22 mouse cellular contexts compared by ENCODE assay signal in the genomic region with DNA sequence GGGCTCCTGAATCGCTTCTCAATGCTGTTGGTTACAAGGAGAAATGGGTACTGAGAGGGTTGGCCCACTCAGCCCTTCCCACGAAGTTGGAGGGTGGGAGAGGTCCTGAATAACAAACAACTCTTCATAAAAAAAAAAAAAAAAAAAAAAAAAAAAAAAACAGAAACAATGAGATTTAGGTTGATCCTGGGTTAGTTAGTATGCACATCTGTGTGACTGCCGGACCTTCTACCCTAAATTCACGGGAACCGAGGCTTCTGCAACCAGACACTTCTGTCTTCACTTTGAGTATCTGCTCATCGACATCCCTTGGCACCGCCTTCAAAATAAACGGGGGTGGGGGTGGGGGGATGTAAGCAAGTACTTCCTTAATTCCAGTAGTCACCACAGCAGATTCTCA. TPM values are rescaled to one million over a fixed set of nuclear protein-coding genes. Genes with fewer than 3 reads are reported as not detected.
DNase-seq lines count a peak whose midpoint lies in the region; TF ChIP-seq lines count a peak whose summit lies in the region.
"Had no signal": no experiment of that assay in that cellular context is flagged by ENCODE, and none has a peak within 500 bp of the region (broad histone marks: within the 10 kb centered on the region; RNA-seq: fewer than 3 reads in every experiment).

No protein-coding gene starts in this region.

- in situ Hi-C loops in CH12.LX (cut with MboI; ENCODE audit: low pct_ligation_motif_present, low pct_unique_long_range_greater_than_20kb, low sequenced_read_pairs) (no loop called here), ES-E14 (cut with MboI; ENCODE audit: low sequenced_read_pairs in 2 of 2, unreplicated experiment in 2 of 2) (no loop called here)

- H3K79me2 ChIP-seq in CH12.LX (replicated peaks; ENCODE audit: control insufficient read depth, extremely low read depth, insufficient read depth, poor library complexity, severe bottlenecking) (no peaks in the 10 kb centered on the region), MEL (ENCODE audit: control insufficient read depth, insufficient read depth, low read length, poor library complexity) (no peaks in the 10 kb centered on the region)

- TF ChIP-seq RAD21 in CH12.LX (IDR thresholded peaks at IDR 0.05; ENCODE audit: low read depth, low read length) (no peak), MEL (IDR thresholded peaks at IDR 0.05; ENCODE audit: low read depth, low read length) (no peak)

- TF ChIP-seq CTCF in CH12.LX (conservative IDR thresholded peaks at IDR 0.05 in 1 of 2, IDR thresholded peaks at IDR 0.05 in 1 of 2; ENCODE audit: low read depth in 2 of 2, low read length in 2 of 2), result no peak
- TF ChIP-seq CTCF in E14TG2a.4 (conservative IDR thresholded peaks at IDR 0.05; ENCODE audit: low read length), result no peak
- no peak for TF ChIP-seq CTCF in MEL (IDR thresholded peaks at IDR 0.05 in 2 of 3, conservative IDR thresholded peaks at IDR 0.05 in 1 of 3; ENCODE audit: control insufficient read depth in 1 of 3, insufficient read depth in 1 of 3, low read depth in 2 of 3, low read length in 3 of 3, poor library complexity in 1 of 3, severe bottlenecking in 1 of 3)

- TF ChIP-seq POLR2A in CH12.LX (IDR thresholded peaks at IDR 0.05; ENCODE audit: low read depth, low read length) (no peak), MEL (IDR thresholded peaks at IDR 0.05; ENCODE audit: control insufficient read depth in 1 of 2, insufficient read depth in 1 of 2, low read depth in 1 of 2, low read length in 2 of 2, poor library complexity in 1 of 2) (no peak)

- H3K4me3 ChIP-seq in CH12.LX (replicated peaks in 1 of 3; ENCODE audit: low read depth in 2 of 3, low read length in 2 of 3, poor library complexity in 1 of 3), result no peak overlapping the region
- H3K4me3 ChIP-seq in E14TG2a.4 (replicated peaks; ENCODE audit: low read length), result peak overlapping the region; percentile 46
- no peak overlapping the region for H3K4me3 ChIP-seq in ES-E14 (ENCODE audit: insufficient read depth in 1 of 2, low read depth in 1 of 2, low read length in 2 of 2, poor library complexity in 1 of 2, severe bottlenecking in 1 of 2)
- H3K4me3 ChIP-seq in MEL (ENCODE audit: control insufficient read depth in 1 of 2, insufficient read depth in 1 of 2, low read depth in 2 of 2, low read length in 2 of 2), result no peak overlapping the region

- H3K4me1 ChIP-seq in CH12.LX (ENCODE audit: control insufficient read depth in 1 of 2, insufficient read depth in 2 of 2), result peaks cover 0 to 12% of the 10 kb centered on the region in 2 experiments; a peak in 2 of 4 replicates
- H3K4me1 ChIP-seq in E14TG2a.4 (replicated peaks; ENCODE audit: low read depth, low read length), result peaks cover 51% of the 10 kb centered on the region
- peaks cover 2 to 11% of the 10 kb centered on the region in 2 experiments; a peak in 2 of 4 replicates for H3K4me1 ChIP-seq in ES-E14 (ENCODE audit: control insufficient read depth in 2 of 2, insufficient read depth in 2 of 2, low read length in 2 of 2, poor library complexity in 1 of 2)
- H3K4me1 ChIP-seq in MEL (ENCODE audit: control insufficient read depth in 1 of 2, insufficient read depth in 2 of 2, low read length in 2 of 2), result peaks cover 19 to 40% of the 10 kb centered on the region in 2 experiments

- DNase-seq in CH12.LX (ENCODE audit: extremely low read depth), result no peak
- no peak for DNase-seq in ES-E14 (ENCODE audit: low read depth, low spot score)
- peak; percentile 62 for DNase-seq in MEL (ENCODE audit: low read depth, low spot score)
- no peak for DNase-seq in embryo, embryonic 10 days (ENCODE audit: low spot score)
- no peak for DNase-seq in neural tube, embryonic 10.5 days (ENCODE audit: extremely low spot score, low spot score)
- no peak for DNase-seq in urinary bladder, postnatal 4 days (ENCODE audit: low spot score in 2 of 2)
- no peak for DNase-seq in kidney, adult 8-10 months
- DNase-seq: adrenal gland, adult 2 months; adrenal gland, adult 8-10 months; adrenal gland, postnatal 10 days; adrenal gland, postnatal 14 days; adrenal gland, postnatal 25 days; adrenal gland, postnatal 36 days; B cell, adult 2 months; cerebellum, adult 11 months; cerebellum, adult 11-12 months; cerebellum, adult 18-20 months; cerebellum, adult 2 months; cerebellum, adult 8-10 months; cerebellum, adult 9-10 months had no signal

- TF ChIP-seq EP300 in CH12.LX (IDR thresholded peaks at IDR 0.05; ENCODE audit: low read length) (no peak), MEL (IDR thresholded peaks at IDR 0.05; ENCODE audit: low read depth in 1 of 2, low read length in 2 of 2) (no peak)

- H3K4me2 ChIP-seq in CH12.LX (ENCODE audit: insufficient read depth, low read depth, poor library complexity, severe bottlenecking), result no peak overlapping the region

- dilution Hi-C loops in CH12.LX (cut with MboI; ENCODE audit: extremely low pct_ligation_motif_present, extremely low pct_unique_long_range_greater_than_20kb, low sequenced_read_pairs), result no loop called here

- no peaks in the 10 kb centered on the region for H3K27me3 ChIP-seq in CH12.LX (replicated peaks)
- H3K27me3 ChIP-seq in E14TG2a.4 (ENCODE audit: insufficient read depth, low read length), result no peaks in the 10 kb centered on the region
- H3K27me3 ChIP-seq in MEL (ENCODE audit: control insufficient read depth in 1 of 2, insufficient read depth in 2 of 2, low read length in 2 of 2), result no peaks in the 10 kb centered on the region

- no peak overlapping the region for H3K9ac ChIP-seq in CH12.LX (ENCODE audit: insufficient read depth, low read depth)
- H3K9ac ChIP-seq in ES-E14 (ENCODE audit: insufficient read depth, low read depth, low read length, poor library complexity, severe bottlenecking), result no peak overlapping the region
- H3K9ac ChIP-seq in MEL (ENCODE audit: control insufficient read depth, low read depth, low read length, poor library complexity, severe bottlenecking), result no peak overlapping the region

- no peak overlapping the region for H3K27ac ChIP-seq in CH12.LX (ENCODE audit: insufficient read depth, low read depth)
- H3K27ac ChIP-seq in ES-E14 (ENCODE audit: insufficient read depth, low read depth, low read length, poor library complexity, severe bottlenecking), result no peak overlapping the region
- no peak overlapping the region for H3K27ac ChIP-seq in MEL (ENCODE audit: control insufficient read depth, low read depth, low read length)

- peaks cover 3% of the 10 kb centered on the region for H3K9me3 ChIP-seq in CH12.LX (replicated peaks; ENCODE audit: low read length)
- H3K9me3 ChIP-seq in E14TG2a.4 (ENCODE audit: low read length), result no peaks in the 10 kb centered on the region
- no peaks in the 10 kb centered on the region for H3K9me3 ChIP-seq in ES-E14 (ENCODE audit: control insufficient read depth, insufficient read depth, low read depth, low read length)
- H3K9me3 ChIP-seq in MEL (replicated peaks; ENCODE audit: insufficient read depth, low read length), result no peaks in the 10 kb centered on the region
- H3K9me3 ChIP-seq: G1E had no signal

- H3K36me3 ChIP-seq in CH12.LX (replicated peaks in 1 of 2; ENCODE audit: control insufficient read depth in 1 of 2, insufficient read depth in 1 of 2, low read length in 1 of 2) (peaks cover 0 to 36% of the 10 kb centered on the region in 2 experiments), E14TG2a.4 (ENCODE audit: insufficient read depth, low read length) (no peaks in the 10 kb centered on the region), ES-E14 (ENCODE audit: control insufficient read depth, insufficient read depth, low read length, poor library complexity, severe bottlenecking) (no peaks in the 10 kb centered on the region), MEL (ENCODE audit: control insufficient read depth in 1 of 2, insufficient read depth in 2 of 2, low read length in 2 of 2) (peaks cover 0 to 35% of the 10 kb centered on the region in 2 experiments; a peak in 2 of 4 replicates)
- H3K36me3 ChIP-seq: G1E had no signal

TF ChIP-seq in CH12.LX, 34 proteins besides CTCF, POLR2A, EP300 and RAD21:
- TF ChIP-seq ZC3H11A (IDR thresholded peaks at IDR 0.05; ENCODE audit: low read depth, low read length) (no peak), NRF1 (IDR thresholded peaks at IDR 0.05; ENCODE audit: low read depth, low read length) (no peak), SMC3 (IDR thresholded peaks at IDR 0.05; ENCODE audit: low read depth, low read length) (no peak), RCOR1 (conservative IDR thresholded peaks at IDR 0.05; ENCODE audit: low read depth, low read length) (no peak), ETS1 (conservative IDR thresholded peaks at IDR 0.05; ENCODE audit: low read depth, low read length) (no peak), ZNF384 (IDR thresholded peaks at IDR 0.05; ENCODE audit: low read depth, low read length) (peak; percentile 11; the same call in 1 of the 2 replicates), MXI1 (IDR thresholded peaks at IDR 0.05; ENCODE audit: low read depth, low read length) (no peak)

TF ChIP-seq in ES-E14, 5 proteins besides CTCF, POLR2A, EP300 and RAD21:
- TF ChIP-seq ZNF384 (IDR thresholded peaks at IDR 0.05; ENCODE audit: low read depth, low read length) (peak; percentile 93), CHD2 (IDR thresholded peaks at IDR 0.05; ENCODE audit: low read depth, low read length) (no peak)

TF ChIP-seq in MEL, 35 proteins besides CTCF, POLR2A, EP300 and RAD21:
- peak; percentile 88 for TF ChIP-seq ZNF384 (IDR thresholded peaks at IDR 0.05; ENCODE audit: low read depth, low read length)
- no peak for TF ChIP-seq NRF1 (IDR thresholded peaks at IDR 0.05; ENCODE audit: insufficient read depth, low read depth, low read length, poor library complexity, severe bottlenecking)

RNA-seq across cellular contexts. Expression of a gene that starts 32.4 kb away (rescaled TPM):
- total RNA-seq in CH12.LX (2012; rRNA removed), result 4.8 and 5.7 TPM in 2 replicates
- total RNA-seq in CH12.LX (2014; rRNA removed), result 4.6 and 5.1 TPM in 2 replicates
- 11.7 and 12.4 TPM in 2 replicates for polyA plus RNA-seq in CH12.LX (2012; ENCODE audit: insufficient read length, low read depth)
- total RNA-seq in ES-E14 (2012; rRNA removed), result 12.5 and 22.0 TPM in 2 replicates
- total RNA-seq in MEL (2012; rRNA removed), result 2.9 and 3.7 TPM in 2 replicates
- 1 to 10 TPM in 1 of 2 experiments, not detected in 1; 4.4 TPM for polyA plus RNA-seq in MEL (2012; ENCODE audit: insufficient read depth in 1 of 2, insufficient read length in 2 of 2, low read depth in 1 of 2, low replicate concordance in 2 of 2, missing spikeins in 1 of 2)
